Mouse (Mus musculus) limb, embryonic 14.5 days (tissue): ENCODE data around the gene Dnaja1. TPM values are rescaled to one million over a fixed set of nuclear protein-coding genes. Genes with fewer than 3 reads are reported as not detected.
A peak's percentile ranks its signal among the peaks of the same experiment; 100 is the strongest.

Source experiments
- ATAC-seq: fragments of 200-750 bp; cut with Nextera tagmentation; 2 replicates; pipeline ENCODE4 v1.8.0; 2017; ENCODE audit warnings: low read depth, moderate number of reproducible peaks, moderate TSS enrichment; ENCODE audit not compliant: low FRiP score
- DNase-seq: peaks from one replicate; pipeline ENCODE4 v3.0.0-alpha.2; 2015; ENCODE audit warnings: low spot score
- H3K27ac ChIP-seq: fragments of 300-500 bp; sonication (generic); replicated peaks from 2 replicates; pipeline ENCODE4 v1.5.1; 2014; ENCODE audit warnings: low read depth, mild to moderate bottlenecking, low read length, moderate library complexity, mixed read lengths
- H3K27me3 ChIP-seq: fragments of 300-500 bp; sonication (generic); 2 replicates; pipeline ENCODE4 v1.6.1; 2014; ENCODE audit warnings: low read length, mixed read lengths; ENCODE audit not compliant: control insufficient read depth, insufficient read depth
- H3K36me3 ChIP-seq: fragments of 300-500 bp; sonication (generic); 2 replicates; pipeline ENCODE4 v1.6.1; 2014; ENCODE audit warnings: mild to moderate bottlenecking, low read length, moderate library complexity, mixed read lengths; ENCODE audit not compliant: control insufficient read depth, insufficient read depth
- H3K4me1 ChIP-seq: fragments of 300-500 bp; sonication (generic); 2 replicates; pipeline ENCODE4 v1.6.1; 2014; ENCODE audit warnings: antibody characterized with exemption, low read length, mixed read lengths; ENCODE audit not compliant: control insufficient read depth, insufficient read depth
- H3K4me2 ChIP-seq: fragments of 300-500 bp; sonication (generic); replicated peaks from 2 replicates; pipeline ENCODE4 v1.6.1; 2014; ENCODE audit warnings: low read depth, mild to moderate bottlenecking, low read length, moderate library complexity; ENCODE audit not compliant: severe bottlenecking
- H3K4me3 ChIP-seq: fragments of 300-500 bp; sonication (generic); replicated peaks from 2 replicates; pipeline ENCODE4 v1.5.1; 2014; ENCODE audit warnings: low read length
- H3K9ac ChIP-seq: fragments of 300-500 bp; sonication (generic); 2 replicates; pipeline ENCODE4 v1.6.1; 2014; ENCODE audit warnings: mild to moderate bottlenecking, low read depth, low read length, moderate library complexity; ENCODE audit not compliant: severe bottlenecking
- H3K9me3 ChIP-seq: fragments of 300-500 bp; sonication (generic); 2 replicates; pipeline ENCODE4 v1.6.1; 2016; ENCODE audit warnings: low read length; ENCODE audit not compliant: control insufficient read depth
- POLR2A ChIP-seq: fragments of 200-500 bp; IDR thresholded peaks from 2 replicates; pipeline ENCODE4 v1.8.0; 2012; ENCODE audit warnings: inconsistent platforms, mild to moderate bottlenecking, moderate library complexity, borderline replicate concordance; ENCODE audit not compliant: insufficient read depth, insufficient read length; ENCODE audit errors: extremely low read depth
- WGBS: fragments of 180-500 bp; shearing (Covaris S2); extraction: QIAGEN DNeasy Blood & Tissue Kit; methylation state at CpG from one replicate; pipeline ENCODE4 v1.1.7; 2014; 5-methylcytosine and 5-hydroxymethylcytosine counted together
- polyA plus RNA-seq, 2 experiments: library from polyadenylated mRNA; depleted of rRNA in 1 of 2; stranded (reverse) in 1 of 2; unstranded in 1 of 2; fragments of >200 nt; fragmentation: Nextera tagmentation in 1 of 2; extraction: Ambion mirVana in 1 of 2; gene quantifications; 2 replicates each; pipeline versions ENCODE4 v1.2.1 to v1.2.3; 2012 to 2014

Gene Dnaja1
- polyA plus RNA-seq, 2 experiments = 96.6 to 343 TPM

DNA sequence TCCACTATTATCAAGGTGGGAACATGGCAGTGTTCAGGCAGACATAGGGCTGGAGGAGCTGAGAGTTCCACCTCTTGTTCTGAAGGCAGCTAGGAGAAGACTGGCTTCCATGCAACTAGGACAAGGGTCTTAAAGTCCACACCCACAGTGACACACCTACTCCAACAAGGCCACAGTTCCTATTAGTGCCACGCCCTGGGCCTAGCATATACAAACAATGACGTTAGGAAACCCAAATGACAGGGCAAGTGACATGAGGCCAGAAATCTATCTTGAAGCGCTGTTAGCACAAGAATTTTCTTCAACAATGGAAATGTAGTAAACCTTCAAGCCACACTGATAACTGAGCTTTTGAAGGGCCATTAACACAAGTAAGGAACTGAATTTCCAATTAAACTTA lies 20.2 kb upstream of the Dnaja1 start:
- Histone ChIP-seq H3K27ac (no peak overlapping the region), H3K27me3 (no peaks in the 10 kb centered on the region), H3K9ac (peak overlapping the region; percentile 62), H3K4me2 (peak overlapping the region; percentile 65), H3K36me3 (peaks cover 4% of the 10 kb centered on the region; the same call in 1 of the 2 replicates), H3K4me3 (peak overlapping the region; percentile 52), H3K4me1 (peaks cover 16% of the 10 kb centered on the region), H3K9me3 (no peaks in the 10 kb centered on the region)
- no peak for DNase-seq
- TF ChIP-seq POLR2A = no peak
- no peak for ATAC-seq
- WGBS = 88% methylated on average over 3 of the region's 3 CpGs

- Histone ChIP-seq H3K27me3 (no peaks in the 10 kb centered on the region), H3K4me1 (peaks cover 16% of the 10 kb centered on the region), H3K27ac (peak within 1 kb of the TSS; percentile 90), H3K9ac (peak within 1 kb of the TSS; percentile 62), H3K36me3 (no peaks in the 10 kb centered on the region), H3K4me3 (peak within 1 kb of the TSS; percentile 52), H3K4me2 (peak within 1 kb of the TSS; percentile 65), H3K9me3 (no peaks in the 10 kb centered on the region)
- DNase-seq (peak; percentile 96), ATAC-seq (peak; percentile 96)
- TF ChIP-seq POLR2A = peak; percentile 80; the same call in 1 of the 2 replicates
- under 1% methylated on average over 42 of the region's 42 CpGs for WGBS
These were observed 18.9 kb upstream of the Dnaja1 start, which contains the start of gene Aptx for GRCm38 (mm10) chr4:40702797-40703709. Aptx (minus strand) TSS chr4:40703194.

- peak overlapping the region; percentile 55 for H3K4me2 ChIP-seq
- H3K4me1 ChIP-seq = peaks cover 16% of the 10 kb centered on the region
- H3K9ac ChIP-seq = peak overlapping the region; percentile 62
- H3K9me3 ChIP-seq = no peaks in the 10 kb centered on the region
- ATAC-seq (no peak), DNase-seq (peak; percentile 38)
- TF ChIP-seq POLR2A = no peak
- peak overlapping the region; percentile 90 for H3K27ac ChIP-seq
- H3K36me3 ChIP-seq = no peaks in the 10 kb centered on the region
- WGBS = 29% methylated on average over 9 of the region's 9 CpGs
- no peaks in the 10 kb centered on the region for H3K27me3 ChIP-seq
- H3K4me3 ChIP-seq = peak overlapping the region; percentile 52
These were observed 18.2 kb upstream of the Dnaja1 start for GRCm38 (mm10) chr4:40703710-40704275.

DNA sequence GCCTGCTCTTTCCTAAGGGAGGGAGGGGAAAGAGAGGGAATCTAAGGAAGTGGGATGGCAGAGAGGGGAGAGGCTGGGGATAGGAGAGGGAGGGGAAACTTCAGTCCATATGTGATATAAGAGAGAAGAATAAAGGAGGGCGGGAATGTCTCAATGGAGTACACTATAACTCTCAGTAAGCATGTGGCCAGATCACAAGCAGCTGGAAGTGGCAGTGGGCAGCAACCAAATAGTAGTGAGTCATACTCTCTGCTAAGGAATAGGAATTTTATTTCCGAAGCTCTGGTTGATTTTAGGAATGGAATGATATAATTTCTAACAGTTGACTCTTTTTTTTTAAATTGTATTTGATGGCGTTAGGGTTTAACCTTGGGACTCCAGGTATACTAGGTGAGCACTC lies 4.8 kb upstream of the Dnaja1 start:
- 84% methylated on average over 3 of the region's 3 CpGs for WGBS
- Histone ChIP-seq H3K9me3 (no peaks in the 10 kb centered on the region), H3K36me3 (no peaks in the 10 kb centered on the region), H3K27me3 (no peaks in the 10 kb centered on the region), H3K4me2 (no peak overlapping the region), H3K4me1 (peaks cover 9% of the 10 kb centered on the region), H3K4me3 (no peak overlapping the region), H3K9ac (no peak overlapping the region), H3K27ac (no peak overlapping the region)
- TF ChIP-seq POLR2A = no peak
- no peak for DNase-seq
- no peak for ATAC-seq

DNA sequence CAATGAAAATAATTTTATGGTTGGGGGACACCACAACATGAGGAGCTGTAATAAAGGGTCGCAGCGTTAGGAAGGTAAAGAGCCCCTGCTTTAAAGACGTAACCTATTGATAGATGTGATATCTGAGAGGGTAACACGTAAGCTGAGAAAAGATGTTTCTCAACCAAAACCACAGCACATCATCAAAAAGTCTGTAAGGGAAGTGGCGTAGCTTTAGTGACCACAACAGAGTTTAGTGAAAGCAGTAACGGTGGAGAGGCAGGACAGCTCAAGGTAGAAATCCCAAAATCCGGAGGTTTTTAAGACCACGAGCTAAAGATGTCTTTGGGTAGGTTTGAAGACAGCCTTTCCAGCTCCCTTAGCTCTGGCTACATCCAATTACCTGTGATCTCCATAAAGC lies 1.0 kb upstream of the Dnaja1 start:
- WGBS = 90% methylated on average over 8 of the region's 8 CpGs
- no peak for TF ChIP-seq POLR2A
- ATAC-seq (no peak), DNase-seq (no peak)
- Histone ChIP-seq H3K27ac (peak overlapping the region; percentile 99; the same call in 1 of the 2 replicates), H3K9ac (no peak overlapping the region), H3K36me3 (peaks cover 14% of the 10 kb centered on the region), H3K4me3 (no peak overlapping the region), H3K27me3 (no peaks in the 10 kb centered on the region), H3K4me2 (0 out of 2 replicates have a peak overlapping the region, but pooled peaks have one; percentile 57), H3K4me1 (peaks cover 27% of the 10 kb centered on the region), H3K9me3 (no peaks in the 10 kb centered on the region)
